Mouse (Mus musculus) mesoderm, embryonic 11.5 days (tissue): ENCODE data around the gene Susd2.

Experiments used
- DNase-seq: peaks from one replicate; pipeline ENCODE4 v3.0.0-alpha.2; 2012; ENCODE audit warnings: low read depth, low spot score

Gene Susd2

GRCm38 (mm10) chr10:75643741-75644343 is at the start of gene Susd2:
TSS of gene Susd2 (minus strand) at chr10:75644008.
- DNase-seq: peak; percentile 73

GRCm38 (mm10) chr10:75688598-75688997 is 44.8 kb upstream of the Susd2 start:
- no peak for DNase-seq

GRCm38 (mm10) chr10:75686724-75687123 is 42.9 kb upstream of the Susd2 start:
- no peak for DNase-seq

- DNase-seq: peak; percentile 65
Measured at GRCm38 (mm10) chr10:75684035-75685004, 40.5 kb upstream of the Susd2 start.

- no peak for DNase-seq
Measured at GRCm38 (mm10) chr10:75680574-75681001, 36.8 kb upstream of the Susd2 start.

- DNase-seq: no peak
Measured at GRCm38 (mm10) chr10:75679204-75679603, 35.4 kb upstream of the Susd2 start.

- no peak for DNase-seq
Measured at GRCm38 (mm10) chr10:75677989-75678388, 34.2 kb upstream of the Susd2 start.

- DNase-seq: no peak
Measured at GRCm38 (mm10) chr10:75677571-75677970, 33.8 kb upstream of the Susd2 start.

GRCm38 (mm10) chr10:75676819-75677565 is 33.2 kb upstream of the Susd2 start:
- DNase-seq: no peak

- DNase-seq: no peak
Measured at GRCm38 (mm10) chr10:75676286-75676685, 32.5 kb upstream of the Susd2 start.

GRCm38 (mm10) chr10:75675594-75675993 is 31.8 kb upstream of the Susd2 start:
- no peak for DNase-seq

- DNase-seq: no peak
Measured at GRCm38 (mm10) chr10:75669936-75670335, 26.1 kb upstream of the Susd2 start.

GRCm38 (mm10) chr10:75667911-75668270 is 24.1 kb upstream of the Susd2 start:
- DNase-seq: peak; percentile 30

GRCm38 (mm10) chr10:75667115-75667910 is 23.5 kb upstream of the Susd2 start:
- DNase-seq: peak; percentile 50

GRCm38 (mm10) chr10:75666451-75667030 is 22.7 kb upstream of the Susd2 start:
- no peak for DNase-seq

GRCm38 (mm10) chr10:75664673-75665270 is 21.0 kb upstream of the Susd2 start:
- no peak for DNase-seq

- DNase-seq: no peak
Measured at GRCm38 (mm10) chr10:75662575-75662974, 18.8 kb upstream of the Susd2 start.

- DNase-seq: no peak
Measured at GRCm38 (mm10) chr10:75661876-75662275, 18.1 kb upstream of the Susd2 start.

GRCm38 (mm10) chr10:75661381-75661780 is 17.6 kb upstream of the Susd2 start:
- DNase-seq: no peak

- no peak for DNase-seq
Measured at GRCm38 (mm10) chr10:75657772-75658171, 14.0 kb upstream of the Susd2 start.
